Mouse (Mus musculus): ENCODE results near the gene Prkcz.

The Prkcz gene

DNA sequence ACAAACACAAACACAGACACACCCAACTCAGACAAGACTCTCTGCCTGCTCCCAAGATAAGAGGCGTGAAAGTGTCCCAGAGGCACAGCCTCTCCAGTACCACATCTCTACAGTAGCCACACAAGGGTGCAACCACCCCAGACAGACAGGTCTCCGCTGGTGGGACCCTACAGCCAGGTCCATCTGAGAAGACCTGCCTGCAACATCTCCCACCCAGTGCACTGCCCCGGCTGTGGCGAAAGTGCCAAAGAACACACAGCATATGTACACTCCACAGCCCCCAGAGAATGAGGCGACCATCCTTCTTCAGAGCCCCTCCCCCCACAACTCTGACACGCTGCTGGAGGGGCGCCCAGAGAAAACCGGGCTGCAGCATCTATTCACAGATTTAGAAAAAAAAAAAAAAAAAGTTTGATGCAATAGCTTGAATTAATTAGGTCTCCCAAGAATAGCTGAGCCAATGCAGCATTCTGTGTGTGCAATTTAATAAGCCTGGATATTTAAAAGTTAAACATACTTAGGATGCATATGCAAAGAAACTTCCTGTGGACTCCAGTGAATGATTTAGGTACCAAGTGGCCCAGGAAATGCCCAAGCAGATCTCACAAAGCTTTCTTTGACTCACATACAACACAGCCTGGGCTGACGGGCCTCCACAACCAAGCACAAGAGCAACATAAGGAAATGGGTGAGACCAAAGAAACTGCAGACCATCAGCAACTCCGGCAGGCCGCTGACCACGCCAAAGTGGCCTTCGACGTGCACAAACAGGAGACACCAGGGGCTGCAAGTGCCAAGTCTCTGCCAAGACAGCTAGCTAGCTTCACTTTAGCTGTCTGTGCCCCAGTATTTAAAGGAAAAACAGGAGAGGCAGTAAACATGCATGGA lies 140.7 kb downstream of the Prkcz start:
- DNase-seq (ENCODE audit: low spot score in 2 of 2), result no peak

- no peak for DNase-seq (ENCODE audit: low spot score in 2 of 2)
Measured at GRCm38 (mm10) chr4:155219271-155220212, 141.6 kb downstream of the Prkcz start.

DNA sequence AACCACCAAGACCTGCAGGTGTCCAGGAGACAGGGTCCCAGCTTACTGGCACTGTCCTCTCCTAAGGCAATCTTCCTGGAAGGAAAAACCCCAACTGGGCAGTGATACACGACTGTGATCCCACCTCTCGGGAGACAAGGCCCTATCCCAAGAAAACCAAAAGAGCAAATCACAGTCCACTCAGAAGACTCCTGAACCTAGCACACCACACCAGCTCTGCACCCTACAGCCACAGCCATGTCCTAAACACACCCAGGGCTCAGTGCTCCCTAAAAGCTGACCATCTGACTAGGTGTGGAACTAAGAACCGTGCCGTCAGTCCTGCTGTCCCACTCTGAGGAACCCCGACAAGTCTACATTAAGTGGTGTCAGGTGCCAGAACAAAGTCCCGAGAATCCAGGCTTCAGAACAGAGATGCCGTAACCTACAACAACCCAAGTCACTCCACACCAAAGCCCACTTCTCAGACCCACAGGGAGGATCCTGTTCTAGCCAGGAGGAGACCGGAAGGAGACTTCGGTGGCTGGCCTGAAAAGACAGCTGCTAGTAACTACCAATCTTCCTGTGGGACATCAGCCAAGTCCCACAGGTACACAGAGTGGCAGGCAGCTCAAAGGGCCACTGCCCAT lies 142.9 kb downstream of the Prkcz start:
- DNase-seq (ENCODE audit: low spot score in 2 of 2), result no peak

DNA sequence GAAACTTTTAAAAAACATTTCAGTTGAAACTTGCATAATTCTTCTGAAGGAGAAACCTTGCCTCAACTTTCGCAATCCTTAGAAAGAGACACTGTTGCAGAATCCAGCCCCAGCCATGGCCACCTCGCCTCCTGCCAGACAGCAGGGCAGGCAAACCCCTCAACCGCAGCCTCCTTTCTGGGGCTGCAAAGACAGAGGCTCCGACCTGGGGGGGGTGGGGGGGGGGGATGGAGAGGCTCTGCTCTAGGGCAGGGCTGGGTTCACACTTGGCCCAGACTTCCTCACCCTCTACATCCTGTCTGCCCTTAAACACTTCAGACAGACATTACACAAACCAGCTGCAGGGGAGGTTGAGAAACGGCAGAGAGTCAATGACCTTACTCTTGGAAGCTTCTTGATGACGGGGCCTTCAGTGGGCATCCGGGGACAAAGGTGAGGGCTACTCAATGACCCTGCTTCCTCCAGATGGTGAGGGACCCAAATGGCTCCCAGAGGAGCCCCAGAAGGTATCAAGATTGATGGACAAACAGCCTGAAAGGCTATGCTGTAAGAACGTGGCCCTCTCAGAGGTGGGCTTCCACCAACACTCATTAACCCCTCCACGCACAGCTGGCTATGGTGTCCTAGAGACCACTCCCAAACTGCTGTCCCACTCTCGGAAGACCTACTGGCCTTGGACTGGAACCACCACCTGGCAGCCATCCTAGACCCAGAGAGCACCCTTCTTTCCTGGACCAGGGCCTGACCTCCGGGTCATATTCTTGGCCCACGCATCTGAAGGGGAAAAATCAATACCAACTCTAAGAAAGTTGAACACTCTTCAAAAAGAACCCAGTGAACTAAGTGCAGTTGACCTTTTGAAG lies 143.7 kb downstream of the Prkcz start:
- DNase-seq (ENCODE audit: low spot score in 2 of 2), result no peak

- DNase-seq (ENCODE audit: low spot score in 2 of 2), result no peak
Measured at GRCm38 (mm10) chr4:155215773-155216630, 145.2 kb downstream of the Prkcz start.

DNA sequence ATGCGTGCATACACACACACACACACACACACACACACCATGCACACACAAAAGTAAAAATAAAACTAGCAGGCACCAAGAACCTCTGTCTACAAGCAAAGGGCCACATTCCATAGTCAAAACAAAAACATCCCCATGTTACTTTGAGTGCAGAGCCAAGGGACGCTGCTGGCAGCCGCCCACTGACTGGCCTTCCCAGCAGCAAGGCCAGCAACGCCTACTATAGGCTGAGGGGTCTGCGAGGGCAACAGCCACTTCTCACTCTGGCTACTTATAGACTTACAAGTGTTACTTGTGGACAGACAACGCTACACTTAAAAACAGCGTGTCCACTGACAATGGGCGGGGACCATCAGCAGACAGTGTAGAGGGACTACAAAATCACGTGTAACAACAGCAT lies 146.0 kb downstream of the Prkcz start:
- DNase-seq (ENCODE audit: low spot score in 2 of 2), result no peak

- no peak for DNase-seq (ENCODE audit: low spot score in 2 of 2)
Measured at GRCm38 (mm10) chr4:155214793-155215192, 146.4 kb downstream of the Prkcz start.

DNA sequence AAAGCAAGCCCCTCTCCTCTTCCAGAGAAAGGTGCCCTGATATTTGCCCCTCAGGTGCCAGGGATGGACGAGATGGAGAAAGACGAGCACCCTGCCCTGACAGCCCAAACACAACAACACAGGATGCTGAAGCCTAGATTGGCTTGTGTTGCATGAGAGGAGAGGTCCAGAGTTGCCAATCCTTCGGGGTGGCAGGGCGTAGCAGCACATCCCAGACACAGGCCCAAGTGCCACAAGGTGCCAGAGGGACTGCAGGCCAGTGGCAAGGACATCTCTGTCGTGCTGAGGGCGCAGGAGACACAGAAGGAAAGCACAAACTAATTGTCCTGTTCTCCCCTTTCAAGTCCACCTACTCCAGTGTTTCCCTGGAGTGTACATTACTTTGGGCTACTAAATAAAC lies 147.0 kb downstream of the Prkcz start:
- no peak for DNase-seq (ENCODE audit: low spot score in 2 of 2)

GRCm38 (mm10) chr4:155213752-155214054 lies 147.5 kb downstream of the Prkcz start:
- no peak for DNase-seq (ENCODE audit: low spot score in 2 of 2)

DNA sequence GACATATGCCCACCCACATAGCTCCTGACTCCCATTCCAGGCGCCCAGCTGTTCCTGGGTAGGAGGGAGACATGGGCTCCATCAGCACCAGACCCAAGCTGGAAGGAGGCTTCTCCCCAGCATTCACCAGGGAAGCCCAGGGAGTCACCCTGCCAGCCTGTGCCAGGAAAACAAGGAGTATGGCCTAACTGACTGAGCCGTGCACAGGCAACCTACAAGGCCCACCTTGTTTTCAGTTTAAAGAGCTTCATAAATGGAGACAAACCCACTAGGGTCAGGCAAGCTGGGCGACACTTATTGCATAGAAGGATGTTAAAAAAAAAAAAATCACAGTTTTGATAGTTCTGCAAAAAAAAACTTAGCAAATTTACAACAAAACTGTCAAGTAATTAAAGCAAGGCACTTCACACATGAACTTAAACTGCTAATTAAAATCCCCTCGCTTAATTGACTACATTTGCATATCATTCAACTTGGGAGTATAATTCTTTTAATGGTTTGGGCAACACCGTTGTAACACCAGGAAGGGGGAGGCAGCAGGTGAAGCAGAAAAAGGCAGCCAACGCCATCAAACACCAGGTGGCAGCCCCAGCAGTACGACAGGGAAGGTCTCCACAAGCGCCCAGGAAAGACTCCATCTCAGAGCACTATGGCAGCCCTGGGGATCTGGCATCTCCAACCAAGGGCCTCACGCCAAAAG lies 148.0 kb downstream of the Prkcz start:
- no peak for DNase-seq (ENCODE audit: low spot score in 2 of 2)
